Mouse (Mus musculus) neural tube, embryonic 12.5 days (tissue): ENCODE data around the gene Gchfr. TPM values are rescaled to one million over a fixed set of nuclear protein-coding genes. Genes with fewer than 3 reads are reported as not detected.
A peak's percentile ranks its signal among the peaks of the same experiment; 100 is the strongest.

Experiments
- ATAC-seq: fragments of 200-750 bp; cut with Nextera tagmentation; 2 replicates; pipeline ENCODE4 v1.8.0; 2017; ENCODE audit warnings: low read depth, mild to moderate bottlenecking, moderate TSS enrichment, moderate library complexity; ENCODE audit not compliant: low FRiP score
- H3K27ac ChIP-seq: fragments of 300-500 bp; sonication (generic); 2 replicates; pipeline ENCODE4 v1.5.1; 2016
- H3K27me3 ChIP-seq: fragments of 300-500 bp; sonication (generic); replicated peaks from 2 replicates; pipeline ENCODE4 v1.6.1; 2016; ENCODE audit warnings: mild to moderate bottlenecking
- H3K36me3 ChIP-seq: fragments of 300-500 bp; sonication (generic); 2 replicates; pipeline ENCODE4 v1.6.1; 2016; ENCODE audit warnings: mild to moderate bottlenecking
- H3K4me1 ChIP-seq: fragments of 300-500 bp; sonication (generic); 2 replicates; pipeline ENCODE4 v1.6.1; 2016
- H3K4me2 ChIP-seq: fragments of 300-500 bp; sonication (generic); replicated peaks from 2 replicates; pipeline ENCODE4 v1.6.1; 2016; ENCODE audit warnings: mild to moderate bottlenecking
- H3K4me3 ChIP-seq: fragments of 300-500 bp; sonication (generic); 2 replicates; pipeline ENCODE4 v1.5.1; 2016
- H3K9ac ChIP-seq: fragments of 300-500 bp; sonication (generic); 2 replicates; pipeline ENCODE4 v1.6.1; 2016; ENCODE audit warnings: mild to moderate bottlenecking
- H3K9me3 ChIP-seq: fragments of 300-500 bp; sonication (generic); 2 replicates; pipeline ENCODE4 v1.6.1; 2016; ENCODE audit warnings: mild to moderate bottlenecking
- WGBS: fragments of 180-500 bp; shearing (Covaris S2); methylation state at CpG from one replicate; pipeline ENCODE4 v1.1.7; 2016; 5-methylcytosine and 5-hydroxymethylcytosine counted together
- polyA plus RNA-seq: library from polyadenylated mRNA; unstranded; fragments of >200 nt; fragmentation: Nextera tagmentation; extraction: Ambion mirVana; gene quantifications from 2 replicates; pipeline ENCODE4 v1.2.1, GENCODE M21; 2016

The Gchfr gene
- polyA plus RNA-seq, result 3.5 TPM in 2 replicates

GRCm38 (mm10) chr2:119166901-119167865 lies at the start of gene Gchfr:
Gene Gchfr (plus strand): TSS chr2:119167773.
- H3K9ac ChIP-seq, result peak within 1 kb of the TSS; percentile 45
- peak; percentile 70 for ATAC-seq
- no peak within 1 kb of the TSS for H3K27ac ChIP-seq
- H3K4me1 ChIP-seq, result peaks cover 24% of the 10 kb centered on the region
- H3K9me3 ChIP-seq, result no peaks in the 10 kb centered on the region
- H3K36me3 ChIP-seq, result peaks cover 2% of the 10 kb centered on the region; the same call in 1 of the 2 replicates
- WGBS, result under 1% methylated on average over 60 of the region's 60 CpGs
- H3K27me3 ChIP-seq, result peaks cover 28% of the 10 kb centered on the region
- H3K4me3 ChIP-seq, result peak within 1 kb of the TSS; percentile 45
- peak within 1 kb of the TSS; percentile 96 for H3K4me2 ChIP-seq

- H3K9me3 ChIP-seq, result no peaks in the 10 kb centered on the region
- peaks cover 52% of the 10 kb centered on the region for H3K36me3 ChIP-seq
- H3K9ac ChIP-seq, result no peak overlapping the region
- no peak for ATAC-seq
- no peak overlapping the region for H3K4me2 ChIP-seq
- no peaks in the 10 kb centered on the region for H3K27me3 ChIP-seq
- no peaks in the 10 kb centered on the region for H3K4me1 ChIP-seq
- H3K4me3 ChIP-seq, result no peak overlapping the region
- no peak overlapping the region for H3K27ac ChIP-seq
- WGBS, result 83% methylated on average over 5 of the region's 5 CpGs
Measured at GRCm38 (mm10) chr2:119136346-119136898, 31.2 kb upstream of the Gchfr start.

GRCm38 (mm10) chr2:119145199-119145598 lies 22.4 kb upstream of the Gchfr start:
- peaks cover 84% of the 10 kb centered on the region for H3K36me3 ChIP-seq
- no peak for ATAC-seq
- H3K27me3 ChIP-seq, result no peaks in the 10 kb centered on the region
- H3K9ac ChIP-seq, result no peak overlapping the region
- 94% methylated on average over 2 of the region's 2 CpGs for WGBS
- no peaks in the 10 kb centered on the region for H3K4me1 ChIP-seq
- H3K4me2 ChIP-seq, result no peak overlapping the region
- no peak overlapping the region for H3K27ac ChIP-seq
- H3K9me3 ChIP-seq, result no peaks in the 10 kb centered on the region
- no peak overlapping the region for H3K4me3 ChIP-seq

GRCm38 (mm10) chr2:119146435-119146834 lies 21.1 kb upstream of the Gchfr start:
- H3K27ac ChIP-seq, result no peak overlapping the region
- 94% methylated on average over 6 of the region's 6 CpGs for WGBS
- no peak overlapping the region for H3K4me3 ChIP-seq
- H3K9me3 ChIP-seq, result no peaks in the 10 kb centered on the region
- H3K9ac ChIP-seq, result no peak overlapping the region
- ATAC-seq, result no peak
- no peak overlapping the region for H3K4me2 ChIP-seq
- no peaks in the 10 kb centered on the region for H3K27me3 ChIP-seq
- peaks cover 87% of the 10 kb centered on the region for H3K36me3 ChIP-seq
- H3K4me1 ChIP-seq, result no peaks in the 10 kb centered on the region

- Histone ChIP-seq H3K4me1 (no peaks in the 10 kb centered on the region), H3K27me3 (no peaks in the 10 kb centered on the region), H3K9me3 (no peaks in the 10 kb centered on the region), H3K4me3 (no peak overlapping the region), H3K9ac (no peak overlapping the region), H3K4me2 (no peak overlapping the region), H3K27ac (no peak overlapping the region), H3K36me3 (peaks cover 87% of the 10 kb centered on the region)
- no peak for ATAC-seq
- WGBS, result 94% methylated on average over 22 of the region's 22 CpGs
Measured at GRCm38 (mm10) chr2:119147160-119147678, 20.4 kb upstream of the Gchfr start.

- 93% methylated on average over 8 of the region's 8 CpGs for WGBS
- Histone ChIP-seq H3K9me3 (no peaks in the 10 kb centered on the region), H3K27me3 (no peaks in the 10 kb centered on the region), H3K4me2 (no peak overlapping the region), H3K9ac (no peak overlapping the region), H3K4me1 (no peaks in the 10 kb centered on the region), H3K27ac (no peak overlapping the region), H3K36me3 (peaks cover 87% of the 10 kb centered on the region), H3K4me3 (no peak overlapping the region)
- no peak for ATAC-seq
Measured at GRCm38 (mm10) chr2:119147775-119148174, 19.8 kb upstream of the Gchfr start.

GRCm38 (mm10) chr2:119152255-119152654 lies 15.3 kb upstream of the Gchfr start:
- no peak for ATAC-seq
- H3K4me1 ChIP-seq, result peaks cover 11% of the 10 kb centered on the region
- no peak overlapping the region for H3K27ac ChIP-seq
- WGBS, result 87% methylated on average over 6 of the region's 6 CpGs
- no peak overlapping the region for H3K9ac ChIP-seq
- H3K27me3 ChIP-seq, result no peaks in the 10 kb centered on the region
- H3K4me3 ChIP-seq, result no peak overlapping the region
- H3K36me3 ChIP-seq, result peaks cover 67% of the 10 kb centered on the region
- H3K9me3 ChIP-seq, result no peaks in the 10 kb centered on the region
- H3K4me2 ChIP-seq, result no peak overlapping the region

GRCm38 (mm10) chr2:119154683-119155082 lies 12.9 kb upstream of the Gchfr start:
- H3K27me3 ChIP-seq, result no peaks in the 10 kb centered on the region
- ATAC-seq, result no peak
- H3K4me2 ChIP-seq, result no peak overlapping the region
- H3K27ac ChIP-seq, result no peak overlapping the region
- H3K4me1 ChIP-seq, result peaks cover 11% of the 10 kb centered on the region
- H3K9me3 ChIP-seq, result no peaks in the 10 kb centered on the region
- H3K36me3 ChIP-seq, result peaks cover 43% of the 10 kb centered on the region
- no peak overlapping the region for H3K4me3 ChIP-seq
- no peak overlapping the region for H3K9ac ChIP-seq
- WGBS, result 77% methylated on average over 2 of the region's 2 CpGs

- no peak for ATAC-seq
- Histone ChIP-seq H3K4me3 (0 out of 2 replicates have a peak overlapping the region, but pooled peaks have one; percentile 5), H3K27ac (no peak overlapping the region), H3K4me2 (peak overlapping the region; percentile 95), H3K27me3 (no peaks in the 10 kb centered on the region), H3K9me3 (no peaks in the 10 kb centered on the region), H3K9ac (no peak overlapping the region), H3K36me3 (peaks cover 37% of the 10 kb centered on the region), H3K4me1 (peaks cover 11% of the 10 kb centered on the region)
- WGBS, result 87% methylated on average over 9 of the region's 9 CpGs
Measured at GRCm38 (mm10) chr2:119155388-119155787, 12.2 kb upstream of the Gchfr start.

- Histone ChIP-seq H3K27ac (no peak overlapping the region), H3K36me3 (peaks cover 29% of the 10 kb centered on the region), H3K4me2 (peak overlapping the region; percentile 95), H3K9ac (peak overlapping the region; percentile 90), H3K9me3 (no peaks in the 10 kb centered on the region), H3K4me3 (peak overlapping the region; percentile 98), H3K4me1 (peaks cover 11% of the 10 kb centered on the region), H3K27me3 (no peaks in the 10 kb centered on the region)
- ATAC-seq, result peak; percentile 10; the same call in 1 of the 2 replicates
- 7% methylated on average over 34 of the region's 34 CpGs for WGBS
Measured at GRCm38 (mm10) chr2:119156081-119156680, 11.4 kb upstream of the Gchfr start.

- no peaks in the 10 kb centered on the region for H3K27me3 ChIP-seq
- peaks cover 11% of the 10 kb centered on the region for H3K4me1 ChIP-seq
- ATAC-seq, result peak; percentile 87
- peak within 1 kb of the TSS; percentile 98 for H3K4me3 ChIP-seq
- under 1% methylated on average over 57 of the region's 57 CpGs for WGBS
- peak within 1 kb of the TSS; percentile 90 for H3K9ac ChIP-seq
- H3K4me2 ChIP-seq, result peak within 1 kb of the TSS; percentile 95
- H3K36me3 ChIP-seq, result peaks cover 21% of the 10 kb centered on the region
- no peak within 1 kb of the TSS for H3K27ac ChIP-seq
- no peaks in the 10 kb centered on the region for H3K9me3 ChIP-seq
Measured at GRCm38 (mm10) chr2:119156681-119157572, 10.6 kb upstream of the Gchfr start, which contains the start of gene Rmdn3. Gene Rmdn3 (minus strand): TSS chr2:119157034.
